Mouse (Mus musculus) forebrain, embryonic 10.5 days (tissue): ENCODE data around the gene Magi2. TPM values are rescaled to one million over a fixed set of nuclear protein-coding genes. Genes with fewer than 3 reads are reported as not detected.

Experiments used
- DNase-seq: peaks from one replicate; pipeline ENCODE4 v3.0.0-alpha.2; 2017; ENCODE audit warnings: low spot score; ENCODE audit errors: extremely low spot score
- H3K27ac ChIP-seq: fragments of 300-500 bp; sonication (generic); 2 replicates; pipeline ENCODE4 v1.5.1; 2016; ENCODE audit warnings: mild to moderate bottlenecking
- H3K27me3 ChIP-seq: fragments of 300-500 bp; sonication (generic); 2 replicates; pipeline ENCODE4 v1.6.1; 2016; ENCODE audit warnings: mild to moderate bottlenecking; ENCODE audit not compliant: poor library complexity, severe bottlenecking
- H3K36me3 ChIP-seq: fragments of 300-500 bp; sonication (generic); replicated peaks from 2 replicates; pipeline ENCODE4 v1.6.1; 2016; ENCODE audit warnings: mild to moderate bottlenecking, moderate library complexity
- H3K4me1 ChIP-seq: fragments of 300-500 bp; sonication (generic); 2 replicates; pipeline ENCODE4 v1.6.1; 2016
- H3K4me3 ChIP-seq: fragments of 300-500 bp; sonication (generic); 2 replicates; pipeline ENCODE4 v1.5.1; 2016; ENCODE audit warnings: mild to moderate bottlenecking, moderate library complexity
- H3K9me3 ChIP-seq: fragments of 300-500 bp; sonication (generic); 2 replicates; pipeline ENCODE4 v1.6.1; 2016; ENCODE audit warnings: mild to moderate bottlenecking, moderate library complexity
- WGBS: fragments of 180-500 bp; shearing (Covaris S2); methylation state at CpG from one replicate; pipeline ENCODE4 v1.1.7; 2016; 5-methylcytosine and 5-hydroxymethylcytosine counted together
- polyA plus RNA-seq: library from polyadenylated mRNA; unstranded; fragments of >200 nt; fragmentation: Nextera tagmentation; extraction: Ambion mirVana; gene quantifications from 2 replicates; pipeline ENCODE4 v1.2.1, GENCODE M21; 2016

The Magi2 gene
- polyA plus RNA-seq, 1 experiment from 2014 or later = 7.4 TPM

GRCm38 (mm10) chr5:20068496-20068895 is 841.7 kb downstream of the Magi2 start:
- DNase-seq = no peak
- no peaks in the 10 kb centered on the region for H3K9me3 ChIP-seq
- WGBS = 15% methylated on average over 1 of the region's 1 CpGs

DNA sequence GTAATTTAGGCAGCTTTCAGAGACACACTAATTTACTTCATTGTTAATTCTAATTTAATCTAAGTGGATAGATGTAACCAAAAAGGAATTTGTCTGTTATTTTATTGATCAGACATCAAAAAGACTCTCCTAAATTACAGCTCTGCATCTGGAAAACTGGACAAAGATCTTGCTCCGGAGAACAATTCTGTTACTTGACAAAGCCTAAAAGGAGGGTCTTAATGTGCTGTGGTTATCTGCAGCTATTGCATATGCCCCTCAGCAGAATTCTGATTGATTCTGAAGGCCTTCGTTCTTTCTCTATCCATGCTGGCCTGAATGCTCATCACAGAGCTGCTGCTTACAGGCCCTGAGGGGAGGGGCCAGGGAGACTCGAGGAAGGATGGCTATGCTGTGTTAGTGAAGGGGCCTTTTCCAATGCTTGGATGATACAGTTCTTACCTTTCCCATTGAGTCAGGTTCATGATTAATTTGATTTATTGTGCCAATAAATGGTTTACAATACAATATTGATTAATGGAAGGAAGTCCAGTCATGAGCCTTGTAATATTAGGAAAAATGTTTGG is 842.2 kb downstream of the Magi2 start:
- H3K9me3 ChIP-seq = no peaks in the 10 kb centered on the region
- H3K36me3 ChIP-seq = no peaks in the 10 kb centered on the region
- no peak overlapping the region; the same call in 1 of the 2 replicates for H3K27ac ChIP-seq
- no peaks in the 10 kb centered on the region; the same call in 1 of the 2 replicates for H3K27me3 ChIP-seq
- peaks cover 38% of the 10 kb centered on the region for H3K4me1 ChIP-seq
- DNase-seq = no peak
- H3K4me3 ChIP-seq = no peak overlapping the region
- WGBS = 24% methylated on average over 3 of the region's 3 CpGs

More at GRCm38 (mm10) chr5:20068496-20068895, 841.7 kb downstream of the Magi2 start:
- Histone ChIP-seq H3K4me3 (no peak overlapping the region), H3K4me1 (peaks cover 38% of the 10 kb centered on the region), H3K27ac (peak overlapping the region; percentile 40; the same call in 1 of the 2 replicates), H3K27me3 (no peaks in the 10 kb centered on the region; the same call in 1 of the 2 replicates), H3K36me3 (no peaks in the 10 kb centered on the region)

- no peak for DNase-seq
- Histone ChIP-seq H3K36me3 (no peaks in the 10 kb centered on the region), H3K9me3 (no peaks in the 10 kb centered on the region), H3K27me3 (no peaks in the 10 kb centered on the region), H3K27ac (no peak overlapping the region), H3K4me3 (no peak overlapping the region), H3K4me1 (peaks cover 3% of the 10 kb centered on the region)
- 83% methylated on average over 5 of the region's 5 CpGs for WGBS
Measured at GRCm38 (mm10) chr5:20074101-20074500, 847.3 kb downstream of the Magi2 start.

DNA sequence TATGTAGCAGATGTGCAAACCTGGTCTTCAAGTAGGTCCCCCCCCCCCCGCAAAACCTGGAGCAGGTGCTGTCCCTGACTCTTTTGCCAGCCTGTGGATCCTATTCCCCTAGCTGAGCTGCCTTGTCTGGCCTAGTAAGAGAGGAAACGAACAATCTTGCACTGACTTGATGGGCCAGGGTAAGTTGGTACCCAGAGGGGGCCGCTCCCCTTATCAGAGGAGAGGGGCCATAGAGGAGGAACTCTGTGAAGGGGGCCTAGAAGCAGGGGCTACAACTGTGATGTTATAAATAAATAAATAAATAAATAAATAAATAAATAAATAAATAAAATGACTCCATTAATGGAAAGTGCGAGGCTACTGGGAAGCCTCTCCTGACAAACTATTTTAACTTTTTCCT is 848.0 kb downstream of the Magi2 start:
- H3K27ac ChIP-seq = no peak overlapping the region
- H3K4me1 ChIP-seq = no peaks in the 10 kb centered on the region
- WGBS = 91% methylated on average over 4 of the region's 4 CpGs
- no peaks in the 10 kb centered on the region for H3K36me3 ChIP-seq
- H3K9me3 ChIP-seq = no peaks in the 10 kb centered on the region
- H3K27me3 ChIP-seq = no peaks in the 10 kb centered on the region
- DNase-seq = no peak
- no peak overlapping the region for H3K4me3 ChIP-seq

DNA sequence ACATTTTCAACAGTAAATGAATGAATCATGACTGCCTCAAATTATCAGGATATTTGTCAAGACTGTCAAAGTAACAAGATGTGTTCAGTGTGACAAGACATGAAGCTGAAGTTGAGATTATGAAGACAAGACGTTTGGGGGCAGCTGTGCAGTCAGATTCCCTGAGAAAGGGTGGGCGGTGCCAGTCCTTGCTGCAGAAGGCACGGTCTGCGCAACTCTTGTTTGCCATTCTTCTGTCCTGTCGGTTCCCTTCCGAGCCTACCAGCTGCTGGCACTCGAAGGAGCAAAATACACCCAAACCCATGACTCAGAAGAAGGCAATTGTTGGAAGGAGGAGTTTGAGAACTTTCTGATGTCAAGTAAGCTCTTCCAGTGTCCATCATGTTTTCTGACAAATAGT is 852.1 kb downstream of the Magi2 start:
- Histone ChIP-seq H3K9me3 (no peaks in the 10 kb centered on the region), H3K4me3 (no peak overlapping the region), H3K27me3 (no peaks in the 10 kb centered on the region), H3K36me3 (no peaks in the 10 kb centered on the region), H3K27ac (no peak overlapping the region), H3K4me1 (no peaks in the 10 kb centered on the region)
- WGBS = 86% methylated on average over 7 of the region's 7 CpGs
- DNase-seq = no peak

GRCm38 (mm10) chr5:20080605-20081309 is 853.9 kb downstream of the Magi2 start:
- H3K27ac ChIP-seq = no peak overlapping the region
- WGBS = 63% methylated on average over 9 of the region's 9 CpGs
- no peak for DNase-seq

DNA sequence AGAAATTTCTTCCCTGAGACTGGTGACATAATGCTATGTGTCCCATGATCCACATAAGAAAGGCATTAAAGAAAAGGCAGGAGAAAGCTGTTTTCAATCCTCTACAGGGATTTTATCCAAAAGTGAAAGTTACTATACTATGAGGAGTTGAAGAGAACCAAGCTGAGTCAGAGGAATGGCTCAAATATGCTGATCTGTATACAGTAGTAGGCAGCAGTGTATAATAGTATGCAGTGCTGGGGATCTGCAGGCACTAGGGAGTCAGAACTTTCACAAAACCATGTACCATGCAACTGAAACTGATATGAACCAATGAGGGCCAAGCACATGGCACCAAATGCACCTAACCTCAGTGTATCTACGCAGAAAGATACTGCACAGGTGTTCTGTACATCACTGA is 855.5 kb downstream of the Magi2 start:
- Histone ChIP-seq H3K27me3 (no peaks in the 10 kb centered on the region), H3K4me1 (no peaks in the 10 kb centered on the region), H3K4me3 (no peak overlapping the region), H3K36me3 (no peaks in the 10 kb centered on the region), H3K27ac (no peak overlapping the region), H3K9me3 (no peaks in the 10 kb centered on the region)
- 89% methylated on average over 1 of the region's 1 CpGs for WGBS
- DNase-seq = no peak

More at GRCm38 (mm10) chr5:20080605-20081309, 853.9 kb downstream of the Magi2 start:
- Histone ChIP-seq H3K9me3 (no peaks in the 10 kb centered on the region), H3K36me3 (no peaks in the 10 kb centered on the region), H3K4me1 (no peaks in the 10 kb centered on the region), H3K27me3 (no peaks in the 10 kb centered on the region), H3K4me3 (no peak overlapping the region)

- no peaks in the 10 kb centered on the region for H3K36me3 ChIP-seq
- 85% methylated on average over 6 of the region's 6 CpGs for WGBS
- H3K27me3 ChIP-seq = no peaks in the 10 kb centered on the region
- no peak overlapping the region for H3K4me3 ChIP-seq
- DNase-seq = no peak
- H3K4me1 ChIP-seq = no peaks in the 10 kb centered on the region
- H3K9me3 ChIP-seq = no peaks in the 10 kb centered on the region
- H3K27ac ChIP-seq = no peak overlapping the region
Measured at GRCm38 (mm10) chr5:20087083-20087482, 860.2 kb downstream of the Magi2 start.

- Histone ChIP-seq H3K9me3 (no peaks in the 10 kb centered on the region), H3K27me3 (no peaks in the 10 kb centered on the region), H3K4me1 (no peaks in the 10 kb centered on the region), H3K36me3 (no peaks in the 10 kb centered on the region), H3K4me3 (no peak overlapping the region), H3K27ac (no peak overlapping the region)
- no peak for DNase-seq
Measured at GRCm38 (mm10) chr5:20103869-20104268, 877.0 kb downstream of the Magi2 start.

GRCm38 (mm10) chr5:20104496-20104895 is 877.7 kb downstream of the Magi2 start:
- Histone ChIP-seq H3K9me3 (no peaks in the 10 kb centered on the region), H3K4me3 (no peak overlapping the region), H3K27me3 (no peaks in the 10 kb centered on the region), H3K36me3 (no peaks in the 10 kb centered on the region), H3K27ac (no peak overlapping the region), H3K4me1 (no peaks in the 10 kb centered on the region)
- DNase-seq = no peak
- WGBS = 68% methylated on average over 3 of the region's 3 CpGs

DNA sequence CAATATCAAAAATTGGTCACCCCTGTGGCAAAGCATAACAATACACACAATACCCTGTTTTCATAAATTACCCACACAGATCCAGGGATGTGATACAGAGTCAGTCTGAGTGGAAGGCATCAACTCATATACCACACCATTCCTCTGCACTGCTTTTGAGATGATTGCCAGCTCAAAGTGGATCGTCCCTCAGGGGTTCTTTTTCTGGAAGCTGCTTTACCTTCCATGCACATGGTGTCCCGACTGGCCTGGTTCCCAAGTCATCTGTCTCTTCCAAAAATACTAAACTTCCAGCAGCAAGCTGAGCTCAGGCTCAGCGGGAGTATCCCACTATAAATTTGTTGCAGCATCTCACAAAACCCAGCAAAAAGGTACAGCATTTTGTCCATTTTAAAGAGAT is 882.7 kb downstream of the Magi2 start:
- H3K4me3 ChIP-seq = no peak overlapping the region
- no peaks in the 10 kb centered on the region for H3K4me1 ChIP-seq
- no peaks in the 10 kb centered on the region for H3K36me3 ChIP-seq
- no peak overlapping the region for H3K27ac ChIP-seq
- no peak for DNase-seq
- 86% methylated on average over 3 of the region's 3 CpGs for WGBS
- H3K27me3 ChIP-seq = no peaks in the 10 kb centered on the region
- no peaks in the 10 kb centered on the region for H3K9me3 ChIP-seq

- 88% methylated on average over 3 of the region's 3 CpGs for WGBS
- DNase-seq = no peak
- H3K4me1 ChIP-seq = no peaks in the 10 kb centered on the region
- no peak overlapping the region for H3K27ac ChIP-seq
- H3K4me3 ChIP-seq = no peak overlapping the region
- no peaks in the 10 kb centered on the region for H3K27me3 ChIP-seq
- H3K36me3 ChIP-seq = no peaks in the 10 kb centered on the region
- H3K9me3 ChIP-seq = no peaks in the 10 kb centered on the region
Measured at GRCm38 (mm10) chr5:20117156-20117555, 890.3 kb downstream of the Magi2 start.

- H3K4me1 ChIP-seq = peaks cover 18% of the 10 kb centered on the region
- H3K27ac ChIP-seq = no peak overlapping the region
- H3K4me3 ChIP-seq = no peak overlapping the region
- no peaks in the 10 kb centered on the region for H3K9me3 ChIP-seq
- no peaks in the 10 kb centered on the region for H3K36me3 ChIP-seq
- 90% methylated on average over 2 of the region's 2 CpGs for WGBS
- H3K27me3 ChIP-seq = no peaks in the 10 kb centered on the region
- DNase-seq = no peak
Measured at GRCm38 (mm10) chr5:20140235-20140634, 913.4 kb downstream of the Magi2 start.
